Mouse (Mus musculus) heart, embryonic 12.5 days (tissue): Measurements from ENCODE around the gene 2300002M23Rik. TPM values are rescaled to one million over a fixed set of nuclear protein-coding genes. Genes with fewer than 3 reads are reported as not detected.

Source experiments
- ATAC-seq: fragments of 200-750 bp; cut with Nextera tagmentation; 2 replicates; pipeline ENCODE4 v1.8.0; 2017; ENCODE audit warnings: moderate TSS enrichment, moderate library complexity; ENCODE audit not compliant: insufficient number of reproducible peaks, low FRiP score
- H3K27ac ChIP-seq: fragments of 300-500 bp; sonication (generic); 2 replicates; pipeline ENCODE4 v1.5.1; 2016; ENCODE audit warnings: mild to moderate bottlenecking, moderate library complexity; ENCODE audit not compliant: poor library complexity, severe bottlenecking
- H3K27me3 ChIP-seq: fragments of 300-500 bp; sonication (generic); replicated peaks from 2 replicates; pipeline ENCODE4 v1.6.1; 2016; ENCODE audit warnings: mild to moderate bottlenecking, moderate library complexity
- H3K36me3 ChIP-seq: fragments of 300-500 bp; sonication (generic); 2 replicates; pipeline ENCODE4 v1.6.1; 2016; ENCODE audit warnings: mild to moderate bottlenecking, moderate library complexity
- H3K4me1 ChIP-seq: fragments of 300-500 bp; sonication (generic); replicated peaks from 2 replicates; pipeline ENCODE4 v1.6.1; 2016; ENCODE audit warnings: mild to moderate bottlenecking
- H3K4me2 ChIP-seq: fragments of 300-500 bp; sonication (generic); 2 replicates; pipeline ENCODE4 v1.6.1; 2016; ENCODE audit warnings: mild to moderate bottlenecking, moderate library complexity
- H3K4me3 ChIP-seq: fragments of 300-500 bp; sonication (generic); 2 replicates; pipeline ENCODE4 v1.5.1; 2016; ENCODE audit warnings: mild to moderate bottlenecking
- H3K9ac ChIP-seq: fragments of 300-500 bp; sonication (generic); 2 replicates; pipeline ENCODE4 v1.6.1; 2016; ENCODE audit warnings: mild to moderate bottlenecking, moderate library complexity
- H3K9me3 ChIP-seq: fragments of 300-500 bp; sonication (generic); replicated peaks from 2 replicates; pipeline ENCODE4 v1.6.1; 2016; ENCODE audit warnings: mild to moderate bottlenecking, moderate library complexity
- WGBS: fragments of 180-500 bp; shearing (Covaris S2); methylation state at CpG from one replicate; pipeline ENCODE4 v1.1.7; 2016; 5-methylcytosine and 5-hydroxymethylcytosine counted together
- polyA plus RNA-seq: library from polyadenylated mRNA; unstranded; fragments of >200 nt; fragmentation: Nextera tagmentation; extraction: Ambion mirVana; gene quantifications from 2 replicates; pipeline ENCODE4 v1.2.1, GENCODE M21; 2016

2300002M23Rik gene
- polyA plus RNA-seq, 1 experiment from 2014 or later = not detected

DNA sequence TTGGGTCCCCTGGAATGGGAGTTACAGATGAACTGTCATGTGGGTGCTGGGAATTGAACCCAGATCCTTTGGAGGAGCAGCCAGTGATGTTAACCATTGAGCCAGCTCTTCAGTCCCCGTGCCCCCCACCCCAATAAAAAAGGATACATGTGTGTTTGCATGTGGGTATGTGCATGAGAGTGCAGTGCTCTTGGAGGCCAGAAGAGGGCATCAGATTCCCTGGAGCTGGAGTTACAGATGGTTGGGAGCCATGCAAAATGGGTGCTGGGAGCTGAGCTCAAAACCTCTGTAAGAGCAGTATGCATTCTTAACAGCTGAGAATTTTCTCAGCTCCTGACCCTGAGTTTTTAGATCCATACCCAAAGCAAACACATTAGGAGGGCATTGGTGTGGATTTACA lies 20.0 kb downstream of the 2300002M23Rik start:
- 81% methylated on average over 1 of the region's 1 CpGs for WGBS

DNA sequence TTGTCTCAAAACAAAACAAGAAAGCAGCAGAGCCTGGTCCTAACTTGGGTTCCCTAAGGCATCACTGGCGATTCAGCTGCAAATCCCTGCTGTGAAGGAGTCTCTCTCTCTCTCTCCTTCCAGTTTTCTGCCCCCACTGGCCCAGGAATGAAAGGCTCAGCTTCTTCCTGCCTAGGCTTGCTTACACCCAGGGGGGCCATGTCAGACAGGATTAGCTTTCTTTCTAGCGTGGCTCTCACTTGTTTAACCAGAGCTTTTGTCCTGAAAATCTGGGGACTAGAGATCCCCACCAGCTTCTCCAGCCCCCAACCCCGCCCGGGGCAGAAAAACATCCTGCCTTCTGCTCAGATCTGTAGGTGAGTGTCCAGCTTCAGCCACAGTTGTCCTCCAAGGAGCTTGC lies 21.1 kb downstream of the 2300002M23Rik start:
- no peak for ATAC-seq
- H3K4me1 ChIP-seq = 0 out of 2 replicates have a peak, but pooled peaks cover 3% of the 10 kb centered on the region
- no peak overlapping the region for H3K9ac ChIP-seq
- 0 out of 2 replicates have a peak, but pooled peaks cover 4% of the 10 kb centered on the region for H3K9me3 ChIP-seq
- WGBS = 32% methylated on average over 4 of the region's 4 CpGs
- no peak overlapping the region for H3K4me3 ChIP-seq
- H3K36me3 ChIP-seq = no peaks in the 10 kb centered on the region
- H3K27me3 ChIP-seq = no peaks in the 10 kb centered on the region
- H3K4me2 ChIP-seq = no peak overlapping the region
- no peak overlapping the region for H3K27ac ChIP-seq

More for the DNA sequence above, 20.0 kb downstream of the 2300002M23Rik start:
- no peak for ATAC-seq
- Histone ChIP-seq H3K4me2 (no peak overlapping the region), H3K27ac (no peak overlapping the region), H3K27me3 (no peaks in the 10 kb centered on the region), H3K4me3 (no peak overlapping the region), H3K4me1 (0 out of 2 replicates have a peak, but pooled peaks cover 3% of the 10 kb centered on the region), H3K9me3 (0 out of 2 replicates have a peak, but pooled peaks cover 4% of the 10 kb centered on the region), H3K36me3 (no peaks in the 10 kb centered on the region), H3K9ac (no peak overlapping the region)

DNA sequence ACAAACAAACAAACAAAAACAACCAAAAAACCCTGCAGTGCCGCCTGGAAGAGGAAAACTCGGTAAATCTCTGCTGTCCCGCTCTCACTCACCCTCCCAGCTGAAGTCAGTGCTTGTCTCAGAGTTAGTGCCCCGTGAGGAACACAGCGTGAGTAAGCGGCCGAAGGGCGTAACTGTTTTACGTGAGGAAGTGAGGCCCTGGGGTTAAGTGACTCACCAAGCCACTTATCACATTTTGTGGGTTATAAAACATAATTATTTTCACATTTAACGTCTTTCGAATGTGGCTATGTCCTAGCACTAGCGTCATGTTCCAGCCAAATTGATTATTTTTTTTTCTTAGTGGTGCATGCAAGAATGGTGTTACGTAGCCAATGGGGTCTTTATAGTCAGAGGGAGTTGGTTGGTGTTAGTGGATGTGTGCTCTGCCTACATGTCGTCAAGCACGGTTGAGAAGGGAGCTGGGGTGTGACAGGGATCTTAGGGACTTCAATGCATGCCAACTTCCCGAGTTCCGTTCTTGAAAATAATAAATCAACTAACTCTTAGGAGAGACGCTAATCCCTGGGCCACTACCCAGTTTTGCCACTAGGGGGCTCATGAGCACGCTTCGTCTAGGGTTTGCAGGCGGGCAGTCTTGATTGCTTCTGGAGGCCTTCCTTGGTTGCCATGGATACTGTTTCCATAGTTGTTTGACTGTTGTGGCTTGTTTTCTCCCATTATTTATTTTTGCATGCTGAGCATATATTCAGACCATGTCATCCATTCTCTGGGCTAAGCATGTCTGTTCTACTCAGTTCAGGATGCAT lies 23.4 kb downstream of the 2300002M23Rik start:
- H3K9me3 ChIP-seq = 0 out of 2 replicates have a peak, but pooled peaks cover 4% of the 10 kb centered on the region
- no peak overlapping the region for H3K9ac ChIP-seq
- H3K4me3 ChIP-seq = no peak overlapping the region
- 44% methylated on average over 21 of the region's 21 CpGs for WGBS
- H3K4me1 ChIP-seq = no peaks in the 10 kb centered on the region
- no peak overlapping the region for H3K4me2 ChIP-seq
- H3K27me3 ChIP-seq = no peaks in the 10 kb centered on the region
- no peaks in the 10 kb centered on the region for H3K36me3 ChIP-seq
- no peak overlapping the region for H3K27ac ChIP-seq
- no peak for ATAC-seq

DNA sequence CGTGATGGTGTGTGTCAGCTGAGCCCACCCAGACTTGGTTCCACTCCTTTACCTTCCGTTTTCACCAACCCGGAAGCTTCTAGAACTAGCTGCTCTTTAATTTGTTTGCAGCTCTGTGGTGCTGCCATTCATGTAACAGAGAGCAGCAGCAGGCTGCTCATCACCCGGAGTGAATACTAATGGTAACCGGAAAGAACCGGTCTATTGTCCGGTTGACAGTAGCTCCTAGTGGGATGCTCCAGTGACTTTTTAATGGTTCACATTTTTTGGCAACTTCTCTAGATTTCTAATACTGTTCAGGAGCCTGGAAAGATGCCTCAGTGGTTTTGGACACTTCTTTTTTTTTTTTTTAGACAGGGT lies 23.9 kb downstream of the 2300002M23Rik start:
- WGBS = 91% methylated on average over 7 of the region's 7 CpGs
- no peak overlapping the region for H3K9ac ChIP-seq

DNA sequence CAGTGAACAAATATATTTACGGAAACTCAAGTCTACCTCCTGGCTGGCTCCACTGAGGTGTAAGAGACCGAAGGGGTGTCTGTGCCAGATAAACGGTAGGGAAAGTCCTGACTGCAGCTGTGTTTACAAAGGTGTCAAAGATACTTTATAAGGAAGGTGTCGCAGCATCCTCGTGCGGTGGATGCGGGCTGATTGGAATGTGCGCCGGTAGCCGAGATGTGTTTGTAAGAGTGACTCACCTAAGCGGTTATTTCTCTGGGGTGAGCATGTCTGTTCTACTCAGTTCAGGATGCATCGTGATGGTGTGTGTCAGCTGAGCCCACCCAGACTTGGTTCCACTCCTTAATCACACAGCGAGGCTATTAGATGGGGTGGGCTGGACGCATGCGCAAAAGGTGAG lies 24.5 kb downstream of the 2300002M23Rik start:
- peaks cover 4% of the 10 kb centered on the region; the same call in 1 of the 2 replicates for H3K9me3 ChIP-seq
- H3K27ac ChIP-seq = no peak overlapping the region
- no peak overlapping the region for H3K4me2 ChIP-seq
- H3K27me3 ChIP-seq = no peaks in the 10 kb centered on the region
- ATAC-seq = no peak
- no peaks in the 10 kb centered on the region for H3K4me1 ChIP-seq
- H3K9ac ChIP-seq = no peak overlapping the region
- WGBS = 87% methylated on average over 15 of the region's 15 CpGs
- no peak overlapping the region for H3K4me3 ChIP-seq
- no peaks in the 10 kb centered on the region for H3K36me3 ChIP-seq

More for the DNA sequence above, 23.9 kb downstream of the 2300002M23Rik start:
- no peak for ATAC-seq
- no peaks in the 10 kb centered on the region for H3K36me3 ChIP-seq
- H3K4me3 ChIP-seq = no peak overlapping the region
- no peak overlapping the region for H3K27ac ChIP-seq
- no peaks in the 10 kb centered on the region for H3K27me3 ChIP-seq
- no peaks in the 10 kb centered on the region for H3K4me1 ChIP-seq
- peaks cover 4% of the 10 kb centered on the region; the same call in 1 of the 2 replicates for H3K9me3 ChIP-seq
- no peak overlapping the region for H3K4me2 ChIP-seq

DNA sequence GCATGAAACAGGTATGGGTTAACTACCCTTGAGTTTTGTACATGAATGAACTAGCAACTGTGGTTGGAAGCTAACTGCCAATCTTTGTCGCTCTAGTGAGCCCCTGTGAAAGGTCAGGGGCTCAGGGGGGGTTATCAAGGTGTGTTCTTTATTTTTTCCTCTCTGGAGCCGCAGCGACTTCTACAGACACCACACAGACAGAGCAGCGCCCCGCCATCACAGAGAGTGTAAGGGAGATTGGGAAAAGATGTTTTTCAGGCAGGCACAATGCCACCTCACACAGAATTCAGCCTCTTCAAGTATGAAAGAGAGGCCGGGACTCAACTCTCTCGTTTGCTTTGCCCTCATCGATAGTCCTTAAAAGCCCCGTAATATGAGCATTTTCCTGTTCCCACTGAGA lies 24.9 kb downstream of the 2300002M23Rik start:
- H3K4me2 ChIP-seq = no peak overlapping the region
- H3K27ac ChIP-seq = no peak overlapping the region
- WGBS = 81% methylated on average over 9 of the region's 9 CpGs
- H3K4me1 ChIP-seq = no peaks in the 10 kb centered on the region
- no peaks in the 10 kb centered on the region for H3K36me3 ChIP-seq
- no peak for ATAC-seq
- H3K27me3 ChIP-seq = no peaks in the 10 kb centered on the region
- H3K4me3 ChIP-seq = no peak overlapping the region
- peaks cover 3% of the 10 kb centered on the region; the same call in 1 of the 2 replicates for H3K9me3 ChIP-seq
- H3K9ac ChIP-seq = no peak overlapping the region

DNA sequence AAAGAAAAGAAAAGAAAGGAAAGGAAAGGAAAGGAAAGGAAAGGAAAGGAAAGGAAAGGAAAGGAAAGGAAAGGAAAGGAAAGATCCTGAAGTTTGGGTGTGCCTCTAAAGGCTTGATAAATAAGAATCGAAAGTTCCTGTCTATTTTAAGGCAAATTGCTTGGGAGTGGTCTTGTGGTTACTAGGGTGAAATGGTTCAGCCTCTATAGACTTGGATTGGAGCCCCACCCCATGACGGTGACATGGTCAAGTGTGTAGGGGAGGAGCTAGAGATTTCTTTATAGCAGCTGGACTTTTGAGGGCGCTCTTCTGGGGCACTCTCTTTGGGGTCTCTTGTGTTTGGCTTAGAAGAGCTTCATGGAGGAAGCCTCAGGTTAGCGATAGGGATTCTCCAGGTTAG lies 26.5 kb downstream of the 2300002M23Rik start:
- Histone ChIP-seq H3K9me3 (no peaks in the 10 kb centered on the region; the same call in 1 of the 2 replicates), H3K4me1 (no peaks in the 10 kb centered on the region), H3K4me3 (no peak overlapping the region), H3K4me2 (no peak overlapping the region), H3K27me3 (no peaks in the 10 kb centered on the region), H3K27ac (no peak overlapping the region), H3K9ac (no peak overlapping the region), H3K36me3 (no peaks in the 10 kb centered on the region)
- no peak for ATAC-seq
- WGBS = 26% methylated on average over 4 of the region's 4 CpGs

DNA sequence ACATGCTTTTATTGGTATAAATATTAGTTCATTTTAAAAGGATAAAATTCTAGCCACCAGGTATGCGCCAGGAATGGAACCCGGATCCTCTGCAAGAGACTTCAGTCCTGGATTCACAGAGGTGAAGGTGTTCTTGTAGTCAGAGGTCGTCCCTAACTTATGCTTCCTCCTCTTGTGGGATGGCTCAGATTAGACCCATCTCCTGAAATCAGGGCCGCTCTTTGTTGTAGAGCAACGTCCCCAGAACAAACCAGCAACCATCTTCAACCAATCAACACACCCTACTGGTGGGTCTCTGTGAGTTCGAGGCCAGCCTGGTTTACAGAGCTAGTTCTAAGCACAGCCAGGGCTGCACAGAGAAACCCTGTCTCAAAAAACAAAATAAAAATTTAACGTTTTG lies 27.2 kb downstream of the 2300002M23Rik start:
- Histone ChIP-seq H3K27me3 (no peaks in the 10 kb centered on the region), H3K9ac (no peak overlapping the region), H3K36me3 (no peaks in the 10 kb centered on the region), H3K4me3 (no peak overlapping the region), H3K27ac (no peak overlapping the region), H3K4me2 (no peak overlapping the region), H3K9me3 (no peaks in the 10 kb centered on the region; the same call in 1 of the 2 replicates), H3K4me1 (no peaks in the 10 kb centered on the region)
- ATAC-seq = no peak
- WGBS = 74% methylated on average over 7 of the region's 7 CpGs

DNA sequence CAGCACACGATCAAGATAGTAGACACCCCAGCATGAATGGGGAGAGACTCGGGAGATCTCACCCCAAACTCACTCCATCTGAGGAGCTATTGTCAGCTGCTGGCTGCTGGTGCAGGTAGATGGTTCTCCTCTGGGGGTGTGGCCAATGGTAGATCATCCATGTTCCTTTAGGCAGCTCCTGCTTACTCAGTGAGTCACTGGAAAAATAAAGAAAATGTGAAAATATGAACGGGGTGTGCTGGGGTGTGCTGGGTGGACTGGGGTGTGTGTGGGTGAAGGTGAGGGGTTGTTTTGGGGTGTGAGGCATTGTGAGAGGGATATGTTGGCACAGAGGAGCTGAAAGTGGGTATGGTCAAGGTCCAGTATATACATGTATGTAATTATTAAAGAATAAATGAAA lies 30.1 kb downstream of the 2300002M23Rik start:
- Histone ChIP-seq H3K36me3 (no peaks in the 10 kb centered on the region), H3K9me3 (no peaks in the 10 kb centered on the region; the same call in 1 of the 2 replicates), H3K27me3 (peaks cover 6% of the 10 kb centered on the region), H3K27ac (no peak overlapping the region), H3K4me2 (no peak overlapping the region), H3K4me1 (no peaks in the 10 kb centered on the region), H3K4me3 (no peak overlapping the region), H3K9ac (no peak overlapping the region)
- WGBS = 86% methylated on average over 3 of the region's 3 CpGs
- no peak for ATAC-seq

DNA sequence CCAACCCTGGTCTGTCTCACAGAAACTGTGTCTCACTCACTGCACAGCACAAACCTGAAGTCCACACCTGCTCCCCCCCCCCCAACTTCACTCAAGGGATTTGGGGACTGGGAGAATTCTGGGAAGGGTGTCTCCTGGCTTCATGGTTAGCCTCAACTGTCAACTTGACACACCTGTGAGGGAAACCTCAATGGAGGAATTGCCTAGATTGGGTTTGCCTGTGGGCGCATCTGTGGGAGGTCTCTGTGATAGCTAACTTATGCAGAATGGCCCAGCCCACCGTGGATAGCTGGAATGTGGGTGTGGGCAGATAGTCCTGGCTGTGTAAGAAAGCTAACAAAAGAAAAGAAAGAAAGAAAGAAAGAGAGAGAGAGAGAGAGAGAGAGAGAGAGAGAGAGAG lies 34.0 kb downstream of the 2300002M23Rik start, which contains the start of gene Sfta2:
Gene Sfta2, plus strand, starts transcription at position 301 of the 400 bp plus-strand sequence.
- Histone ChIP-seq H3K4me2 (no peak within 1 kb of the TSS), H3K4me1 (no peaks in the 10 kb centered on the region), H3K27ac (no peak within 1 kb of the TSS), H3K27me3 (peaks cover 15% of the 10 kb centered on the region), H3K4me3 (no peak within 1 kb of the TSS), H3K36me3 (no peaks in the 10 kb centered on the region), H3K9me3 (no peaks in the 10 kb centered on the region; the same call in 1 of the 2 replicates), H3K9ac (no peak within 1 kb of the TSS)
- WGBS = 53% methylated on average over 2 of the region's 2 CpGs
- ATAC-seq = no peak

DNA sequence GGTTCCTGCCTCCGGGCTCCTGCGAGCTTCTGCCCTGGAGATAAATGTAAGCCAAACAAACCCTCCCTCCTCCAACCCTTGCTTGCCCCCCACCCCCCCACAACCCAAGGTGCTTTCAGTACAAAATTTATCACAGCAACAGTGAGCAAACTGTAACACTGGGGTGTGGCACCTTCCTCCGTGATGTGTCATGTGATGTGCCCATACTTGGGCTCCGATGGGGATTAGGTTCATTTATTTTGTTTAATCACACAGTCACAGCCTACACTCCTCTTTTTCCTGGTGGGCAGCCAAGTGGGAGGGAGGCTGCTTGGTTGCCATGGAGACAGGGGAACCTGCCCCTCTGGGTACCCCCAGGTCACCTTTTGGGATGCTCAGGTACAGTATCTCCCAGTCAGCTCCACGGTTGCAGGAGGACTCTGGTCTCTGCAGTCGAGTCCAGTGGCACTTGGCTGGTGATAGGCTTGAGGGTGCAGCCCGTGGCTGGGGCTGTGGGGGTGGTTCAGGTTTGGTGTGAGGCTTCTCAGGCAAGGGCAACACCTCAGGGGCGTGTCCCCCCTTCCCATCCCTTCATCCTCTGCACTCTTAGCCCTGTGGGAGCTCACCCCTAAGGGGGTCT lies 34.6 kb downstream of the 2300002M23Rik start:
- ATAC-seq = no peak
- Histone ChIP-seq H3K9me3 (no peaks in the 10 kb centered on the region; the same call in 1 of the 2 replicates), H3K9ac (no peak overlapping the region), H3K36me3 (no peaks in the 10 kb centered on the region), H3K27ac (no peak overlapping the region), H3K27me3 (peaks cover 15% of the 10 kb centered on the region), H3K4me1 (no peaks in the 10 kb centered on the region), H3K4me3 (no peak overlapping the region), H3K4me2 (no peak overlapping the region)
- 43% methylated on average over 8 of the region's 8 CpGs for WGBS
